Mouse (Mus musculus): ENCODE results near the gene Ppm1k. TPM values are rescaled to one million over a fixed set of nuclear protein-coding genes. Genes with fewer than 3 reads are reported as not detected.

Gene Ppm1k
- 0.13 and 0.17 TPM in 2 replicates for polyA plus RNA-seq (2012)

GRCm38 (mm10) chr6:57535386-57535936 is at the start of gene Ppm1k:
Gene Ppm1k, minus strand, starts transcription at chr6:57535468.

GRCm38 (mm10) chr6:57580881-57581548 is 45.7 kb upstream of the Ppm1k start, which contains the start of gene Herc6:
Gene Herc6, plus strand, starts transcription at chr6:57581000.

Other genes with a start within 250 kb of the Ppm1k start
- gene Vmn1r16, start 206.0 kb downstream of the Ppm1k start, polyA plus RNA-seq (2012), result not detected in 2 replicates
- gene Vmn1r17, start 171.7 kb downstream of the Ppm1k start, polyA plus RNA-seq (2012), result not detected in 2 replicates
- gene Vmn1r18, start 139.7 kb downstream of the Ppm1k start, polyA plus RNA-seq (2012), result not detected in 2 replicates
- not detected in 2 replicates for gene Vmn1r19, start 131.7 kb downstream of the Ppm1k start, polyA plus RNA-seq (2012)
- not detected in 2 replicates for gene Vmn1r20, start 106.5 kb downstream of the Ppm1k start, polyA plus RNA-seq (2012)
- gene Herc6, start 45.5 kb upstream of the Ppm1k start, polyA plus RNA-seq (2012), result 17.8 and 18.7 TPM in 2 replicates
- 8.3 and 9.7 TPM in 2 replicates for gene Pyurf, start 156.6 kb upstream of the Ppm1k start, polyA plus RNA-seq (2012)
- gene Lancl2, start 167.1 kb upstream of the Ppm1k start, polyA plus RNA-seq (2012), result 21.5 and 21.6 TPM in 2 replicates